Mouse (Mus musculus) megakaryocyte, embryonic 14.5 days (primary cell): ENCODE results near the gene Itpk1.

ENCODE experiments used
- FLI1 ChIP-seq: IDR thresholded peaks from 2 replicates; pipeline ENCODE4 v1.6.1; 2012; ENCODE audit warnings: low read length, inconsistent platforms, mixed read lengths
- GATA1 ChIP-seq: IDR thresholded peaks from 3 replicates; pipeline ENCODE4 v1.6.1; 2012; ENCODE audit warnings: mixed read lengths, low read length, inconsistent platforms, borderline replicate concordance

DNA sequence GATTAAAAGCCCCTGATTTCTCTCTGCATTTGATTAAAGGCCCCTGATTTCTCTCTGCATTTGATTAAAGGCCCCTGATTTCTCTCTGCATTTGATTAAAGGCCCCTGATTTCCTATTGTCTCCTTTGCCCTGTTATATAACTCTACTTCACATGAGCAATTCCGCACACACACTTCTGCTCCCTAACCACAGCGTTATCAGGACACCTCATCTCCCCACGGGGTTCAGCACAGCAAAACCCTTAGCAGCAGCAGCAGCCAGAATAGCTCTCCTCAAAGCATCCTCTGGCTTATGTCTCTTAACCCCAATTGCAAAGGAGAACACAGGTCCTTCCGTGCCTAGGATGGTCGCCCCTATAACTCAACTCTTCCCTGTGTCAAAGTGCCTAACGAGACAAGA is 99.1 kb downstream of the Itpk1 start:
- TF ChIP-seq GATA1 (no peak), FLI1 (no peak)
